Mouse (Mus musculus): ENCODE data around the gene Prss33. TPM values are rescaled to one million over a fixed set of nuclear protein-coding genes. Genes with fewer than 3 reads are reported as not detected.

Prss33 gene
- polyA plus RNA-seq, 1 experiment = 0.38 TPM

DNA sequence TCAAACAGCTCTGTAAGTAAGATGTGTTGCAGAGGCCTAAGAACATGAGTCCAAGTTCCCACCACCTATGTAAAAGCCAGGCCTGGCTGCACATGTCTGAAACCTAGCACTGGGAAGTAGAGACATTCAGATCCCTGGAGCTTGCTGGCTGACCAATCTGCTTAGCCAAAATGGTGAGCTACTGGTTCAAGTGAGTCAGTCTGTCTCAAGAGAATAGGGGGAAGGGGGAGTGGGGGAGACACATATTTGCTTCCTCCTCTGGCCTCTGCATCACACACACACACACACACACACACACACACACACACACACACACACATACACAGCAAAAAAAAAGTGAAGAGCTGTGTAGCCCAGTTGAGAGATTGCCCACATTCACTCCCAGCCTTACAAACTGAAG is 52.5 kb downstream of the Prss33 start:
- TF ChIP-seq CTCF (IDR thresholded peaks at IDR 0.05; ENCODE audit: borderline replicate concordance, extremely low read depth, insufficient read depth, insufficient read length) (no peak), POLR2A (IDR thresholded peaks at IDR 0.05; ENCODE audit: borderline replicate concordance, extremely low read depth, insufficient read depth, insufficient read length, poor library complexity, severe bottlenecking) (no peak)
- no peak for DNase-seq (ENCODE audit: low read depth)

Other genes starting within 250 kb of the Prss33 start
- 46.8 and 47.4 TPM in 2 replicates for gene Zfp13, start 236.6 kb downstream of the Prss33 start, polyA plus RNA-seq (2012; rRNA removed)
- 0.05 and 0.22 TPM in 2 replicates for gene Zscan10, start 235.2 kb downstream of the Prss33 start, polyA plus RNA-seq (2012; rRNA removed)
- gene Mmp25, start 190.8 kb downstream of the Prss33 start, polyA plus RNA-seq (2012; rRNA removed) = 1.3 and 1.9 TPM in 2 replicates
- 0.08 and 0.24 TPM in 2 replicates for gene Bicdl2, start 175.6 kb downstream of the Prss33 start, polyA plus RNA-seq (2012; rRNA removed)
- gene Hcfc1r1, start 162.5 kb downstream of the Prss33 start, polyA plus RNA-seq (2012; rRNA removed) = 67.6 and 81.2 TPM in 2 replicates
- gene Thoc6, start 162.2 kb downstream of the Prss33 start, polyA plus RNA-seq (2012; rRNA removed) = 38.7 and 54.6 TPM in 2 replicates
- 1.7 and 2.1 TPM in 2 replicates for gene Tnfrsf12a, start 158.6 kb downstream of the Prss33 start, polyA plus RNA-seq (2012; rRNA removed)
- gene Cldn6, start 156.8 kb downstream of the Prss33 start, polyA plus RNA-seq (2012; rRNA removed) = 0.83 and 1.3 TPM in 2 replicates
- gene Cldn9, start 152.0 kb downstream of the Prss33 start, polyA plus RNA-seq (2012; rRNA removed) = 0.92 and 0.93 TPM in 2 replicates
- 0.14 and 0.28 TPM in 2 replicates for gene 1520401A03Rik, start 113.3 kb downstream of the Prss33 start, polyA plus RNA-seq (2012; rRNA removed)
- 24.4 and 47.9 TPM in 2 replicates for gene Pkmyt1, start 109.7 kb downstream of the Prss33 start, polyA plus RNA-seq (2012; rRNA removed)
- 33.3 and 41.0 TPM in 2 replicates for gene Paqr4, start 95.2 kb downstream of the Prss33 start, polyA plus RNA-seq (2012; rRNA removed)
- 2.8 and 3.7 TPM in 2 replicates for gene Kremen2, start 90.2 kb downstream of the Prss33 start, polyA plus RNA-seq (2012; rRNA removed)
- 110 and 150 TPM in 2 replicates for gene Flywch1, start 64.5 kb downstream of the Prss33 start, polyA plus RNA-seq (2012; rRNA removed)
- 54.6 and 59.4 TPM in 2 replicates for gene Flywch2, start 50.0 kb downstream of the Prss33 start, polyA plus RNA-seq (2012; rRNA removed)
- 749 and 826 TPM in 2 replicates for gene Srrm2, start 45.5 kb downstream of the Prss33 start, polyA plus RNA-seq (2012; rRNA removed)
- gene Elob, start 6.9 kb downstream of the Prss33 start, polyA plus RNA-seq (2012; rRNA removed) = 824 and 1,130 TPM in 2 replicates
- gene Prss32, start 7.8 kb upstream of the Prss33 start, polyA plus RNA-seq (2012; rRNA removed) = 0.04 and 0.24 TPM in 2 replicates
- gene Prss41, start 8.1 kb upstream of the Prss33 start, polyA plus RNA-seq (2012; rRNA removed) = 1.3 and 2.1 TPM in 2 replicates
- gene Prss21, start 32.0 kb upstream of the Prss33 start, polyA plus RNA-seq (2012; rRNA removed) = not detected in 2 replicates
- gene Dcpp1, start 44.8 kb upstream of the Prss33 start, polyA plus RNA-seq (2012; rRNA removed) = not detected in 2 replicates
- gene Dcpp2, start 44.8 kb upstream of the Prss33 start, polyA plus RNA-seq (2012; rRNA removed) = not detected in 2 replicates
- not detected in 2 replicates for gene Dcpp3, start 81.4 kb upstream of the Prss33 start, polyA plus RNA-seq (2012; rRNA removed)
- gene Sbp, start 105.6 kb upstream of the Prss33 start, polyA plus RNA-seq (2012; rRNA removed) = not detected in 2 replicates
- gene Sbpl, start 119.2 kb upstream of the Prss33 start, polyA plus RNA-seq (2012; rRNA removed) = not detected in 2 replicates
- gene Prss30, start 144.5 kb upstream of the Prss33 start, polyA plus RNA-seq (2012; rRNA removed) = 0.05 and 0.15 TPM in 2 replicates
- gene Prss22, start 162.0 kb upstream of the Prss33 start, polyA plus RNA-seq (2012; rRNA removed) = 0.11 TPM in 1 of 2 replicates, not detected in the other
- gene Prss27, start 202.1 kb upstream of the Prss33 start, polyA plus RNA-seq (2012; rRNA removed) = 0.10 TPM in 1 of 2 replicates, not detected in the other
- 71.1 and 87.6 TPM in 2 replicates for gene Kctd5, start 237.4 kb upstream of the Prss33 start, polyA plus RNA-seq (2012; rRNA removed)